Comparison of ENCODE assay signal across 8 mouse cellular contexts in the genomic region with DNA sequence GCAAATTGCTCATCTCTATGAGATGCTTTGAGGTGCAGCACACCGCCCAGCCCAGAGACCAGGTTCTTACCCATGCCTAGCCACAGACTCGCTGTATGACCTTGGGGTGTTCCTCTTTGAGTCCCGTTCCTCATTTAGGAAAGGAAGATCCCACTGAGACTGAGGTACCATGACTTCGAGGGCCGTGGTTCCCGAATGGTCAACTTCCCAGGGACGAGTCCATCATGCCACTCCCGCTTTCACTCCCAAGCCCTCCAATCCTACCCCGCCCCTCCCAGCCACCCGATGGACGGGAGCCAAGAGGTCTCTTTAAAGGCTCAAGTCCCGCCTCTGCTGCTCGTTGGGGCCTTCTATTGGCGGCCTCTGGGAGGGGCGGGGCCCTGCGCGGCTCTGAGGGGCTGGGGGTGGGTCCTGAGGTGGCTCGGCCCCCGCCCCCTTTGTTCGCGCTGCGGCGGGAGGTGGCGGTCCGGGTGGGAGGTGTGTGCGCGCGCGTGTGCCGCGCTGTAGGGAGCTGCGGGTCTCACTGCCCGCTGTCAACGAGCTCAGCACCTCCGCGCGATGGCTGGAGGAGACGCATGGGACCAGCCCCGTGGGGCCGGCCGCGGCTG. TPM values are rescaled to one million over a fixed set of nuclear protein-coding genes. Genes with fewer than 3 reads are reported as not detected.
DNase-seq lines count a peak whose midpoint lies in the region; ATAC-seq and TF ChIP-seq lines count a peak whose summit lies in the region.

A gene (plus strand): TSS at position 439 of the 608 bp plus-strand sequence.

- peaks cover 57% of the 10 kb centered on the region for H3K4me1 ChIP-seq in erythroblast, embryonic 14.5 days (ENCODE audit: control insufficient read depth)
- peaks cover 85% of the 10 kb centered on the region for H3K4me1 ChIP-seq in embryonic facial prominence, embryonic 13.5 days
- H3K4me1 ChIP-seq in heart, embryonic 11.5 days (ENCODE audit: control insufficient read depth, insufficient read depth, low read length): peaks cover 82% of the 10 kb centered on the region
- H3K4me1 ChIP-seq in kidney, embryonic 15.5 days: peaks cover 91% of the 10 kb centered on the region
- H3K4me1 ChIP-seq in limb, embryonic 15.5 days: peaks cover 86% of the 10 kb centered on the region
- H3K4me1 ChIP-seq in midbrain, postnatal 0 days (ENCODE audit: insufficient read depth, low read length): peaks cover 27% of the 10 kb centered on the region

- peak; percentile 97 for DNase-seq in midbrain, postnatal 0 days (ENCODE audit: low spot score)
- DNase-seq in spleen, postnatal 14 days (ENCODE audit: low spot score in 2 of 2): peak; percentile 74 to 79

- H3K36me3 ChIP-seq in erythroblast, embryonic 14.5 days (ENCODE audit: control insufficient read depth): no peaks in the 10 kb centered on the region
- H3K36me3 ChIP-seq in embryonic facial prominence, embryonic 13.5 days: no peaks in the 10 kb centered on the region
- H3K36me3 ChIP-seq in heart, embryonic 11.5 days (ENCODE audit: control insufficient read depth, insufficient read depth, low read length): no peaks in the 10 kb centered on the region
- no peaks in the 10 kb centered on the region for H3K36me3 ChIP-seq in kidney, embryonic 15.5 days
- H3K36me3 ChIP-seq in limb, embryonic 15.5 days: no peaks in the 10 kb centered on the region
- no peaks in the 10 kb centered on the region for H3K36me3 ChIP-seq in midbrain, postnatal 0 days (ENCODE audit: insufficient read depth, low read length)

- peak within 1 kb of the TSS; percentile 88 for H3K9ac ChIP-seq in embryonic facial prominence, embryonic 13.5 days
- H3K9ac ChIP-seq in heart, embryonic 11.5 days (ENCODE audit: low read depth, low read length): peak within 1 kb of the TSS; percentile 80
- peak within 1 kb of the TSS; percentile 71 for H3K9ac ChIP-seq in kidney, embryonic 15.5 days
- H3K9ac ChIP-seq in limb, embryonic 15.5 days: peak within 1 kb of the TSS; percentile 65
- H3K9ac ChIP-seq in midbrain, postnatal 0 days (replicated peaks; ENCODE audit: low read length, poor library complexity, severe bottlenecking): peak within 1 kb of the TSS; percentile 93

- peak within 1 kb of the TSS; percentile 55 for H3K27ac ChIP-seq in embryonic facial prominence, embryonic 13.5 days
- 0 out of 2 replicates have a peak within 1 kb of the TSS, but pooled peaks have one; percentile 15 for H3K27ac ChIP-seq in heart, embryonic 11.5 days (ENCODE audit: low read depth, low read length)
- H3K27ac ChIP-seq in kidney, embryonic 15.5 days: no peak within 1 kb of the TSS
- H3K27ac ChIP-seq in limb, embryonic 15.5 days: peak within 1 kb of the TSS; percentile 23; the same call in 1 of the 2 replicates
- peak within 1 kb of the TSS; percentile 92 for H3K27ac ChIP-seq in midbrain, postnatal 0 days (ENCODE audit: low read depth, low read length)

- H3K27me3 ChIP-seq in erythroblast, embryonic 14.5 days (ENCODE audit: control insufficient read depth): peaks cover 33% of the 10 kb centered on the region
- H3K27me3 ChIP-seq in embryonic facial prominence, embryonic 13.5 days: no peaks in the 10 kb centered on the region
- no peaks in the 10 kb centered on the region for H3K27me3 ChIP-seq in heart, embryonic 11.5 days (ENCODE audit: control insufficient read depth, insufficient read depth, low read length)
- peaks cover 12% of the 10 kb centered on the region for H3K27me3 ChIP-seq in kidney, embryonic 15.5 days
- no peaks in the 10 kb centered on the region for H3K27me3 ChIP-seq in limb, embryonic 15.5 days
- no peaks in the 10 kb centered on the region for H3K27me3 ChIP-seq in midbrain, postnatal 0 days (ENCODE audit: insufficient read depth, low read length)

- no peaks in the 10 kb centered on the region for H3K9me3 ChIP-seq in erythroblast, embryonic 14.5 days (ENCODE audit: control insufficient read depth, low read length)
- H3K9me3 ChIP-seq in embryonic facial prominence, embryonic 13.5 days: no peaks in the 10 kb centered on the region
- no peaks in the 10 kb centered on the region for H3K9me3 ChIP-seq in heart, embryonic 11.5 days (replicated peaks; ENCODE audit: control insufficient read depth, low read length)
- no peaks in the 10 kb centered on the region for H3K9me3 ChIP-seq in kidney, embryonic 15.5 days (replicated peaks)
- no peaks in the 10 kb centered on the region for H3K9me3 ChIP-seq in limb, embryonic 15.5 days
- no peaks in the 10 kb centered on the region for H3K9me3 ChIP-seq in midbrain, postnatal 0 days (ENCODE audit: low read length)

- ATAC-seq in erythroblast, adult 5-6 weeks (replicated peaks; ENCODE audit: low FRiP score, poor library complexity, severe bottlenecking): no peak
- peak; percentile 90 for ATAC-seq in embryonic facial prominence, embryonic 13.5 days (ENCODE audit: insufficient number of reproducible peaks, insufficient read depth, low FRiP score, low TSS enrichment, low read depth)
- ATAC-seq in heart, embryonic 11.5 days (replicated peaks; ENCODE audit: insufficient number of reproducible peaks, low FRiP score, low TSS enrichment): peak; percentile 89
- peak; percentile 91 for ATAC-seq in kidney, embryonic 15.5 days (replicated peaks; ENCODE audit: low FRiP score)
- peak; percentile 89 for ATAC-seq in limb, embryonic 15.5 days (ENCODE audit: insufficient number of reproducible peaks, low FRiP score, low TSS enrichment, low read depth)
- peak; percentile 92 for ATAC-seq in midbrain, postnatal 0 days (ENCODE audit: low FRiP score)

- WGBS in embryonic facial prominence, embryonic 13.5 days: under 1% methylated on average over 42 of the region's 42 CpGs
- WGBS in heart, embryonic 11.5 days (ENCODE audit: insufficient replicate concordance): 2% methylated on average over 39 of the region's 42 CpGs
- 2% methylated on average over 42 of the region's 42 CpGs for WGBS in kidney, embryonic 15.5 days
- 1% methylated on average over 42 of the region's 42 CpGs for WGBS in limb, embryonic 15.5 days
- 2% methylated on average over 41 of the region's 42 CpGs for WGBS in midbrain, postnatal 0 days

- peak within 1 kb of the TSS; percentile 71 for H3K4me3 ChIP-seq in erythroblast, embryonic 14.5 days (replicated peaks)
- H3K4me3 ChIP-seq in embryonic facial prominence, embryonic 13.5 days: peak within 1 kb of the TSS; percentile 89
- H3K4me3 ChIP-seq in heart, embryonic 11.5 days (ENCODE audit: low read depth, low read length): peak within 1 kb of the TSS; percentile 83
- H3K4me3 ChIP-seq in kidney, embryonic 15.5 days (replicated peaks): peak within 1 kb of the TSS; percentile 73
- peak within 1 kb of the TSS; percentile 75 for H3K4me3 ChIP-seq in limb, embryonic 15.5 days
- H3K4me3 ChIP-seq in midbrain, postnatal 0 days (ENCODE audit: low read depth, low read length): peak within 1 kb of the TSS; percentile 77

- no peak for TF ChIP-seq CTCF in midbrain, postnatal 0 days (IDR thresholded peaks at IDR 0.05)

- H3K4me2 ChIP-seq in embryonic facial prominence, embryonic 13.5 days: peak within 1 kb of the TSS; percentile 93
- peak within 1 kb of the TSS; percentile 99 for H3K4me2 ChIP-seq in heart, embryonic 11.5 days
- peak within 1 kb of the TSS; percentile 99 for H3K4me2 ChIP-seq in kidney, embryonic 15.5 days
- peak within 1 kb of the TSS; percentile 99 for H3K4me2 ChIP-seq in limb, embryonic 15.5 days
- peak within 1 kb of the TSS; percentile 71 for H3K4me2 ChIP-seq in midbrain, postnatal 0 days (ENCODE audit: low read depth, low read length, poor library complexity, severe bottlenecking)

RNA-seq across cellular contexts. Expression of the gene that starts here (rescaled TPM):
- polyA plus RNA-seq in erythroblast, embryonic 14.5 days (2012): 0.03 and 0.15 TPM in 2 replicates
- 7.7 and 12.9 TPM in 2 replicates for total RNA-seq in erythroblast, adult 5-6 weeks (2015; ENCODE audit: low replicate concordance)
- total RNA-seq in erythroblast, adult 5-6 weeks (2017; ENCODE audit: low replicate concordance): 5.4 and 8.5 TPM in 2 replicates
- polyA plus RNA-seq in embryonic facial prominence, embryonic 13.5 days (2015; fragmentation: Nextera tagmentation; extraction: Ambion mirVana): 4.7 TPM in 2 replicates
- polyA plus RNA-seq in heart, embryonic 11.5 days (2014; fragmentation: Nextera tagmentation; extraction: Ambion mirVana): 3.9 TPM in 2 replicates
- polyA plus RNA-seq in kidney, embryonic 15.5 days (2015; fragmentation: Nextera tagmentation; extraction: Ambion mirVana): 2.0 and 2.5 TPM in 2 replicates
- polyA plus RNA-seq in limb, embryonic 15.5 days (2015; fragmentation: Nextera tagmentation; extraction: Ambion mirVana): 2.1 and 2.6 TPM in 2 replicates
- total RNA-seq in midbrain, postnatal 0 days (2014; rRNA removed): 156 and 160 TPM in 2 replicates
- 28.1 and 32.1 TPM in 2 replicates for polyA plus RNA-seq in midbrain, postnatal 0 days (2015; fragmentation: Nextera tagmentation; extraction: Ambion mirVana)

Comparison
In these comparisons a context has a peak if more than half of its experiments do, and no peak if none do; other contexts are left out.
1. RNA of the gene that starts here (total RNA-seq): 156 to 160 TPM in midbrain, postnatal 0 days; 5.4 to 12.9 TPM in erythroblast, adult 5-6 weeks; every median in the first group is over 10 times any median in the second.
2. Peak in every context shown above with its lines, with median percentiles within 50 percentile points of each other: H3K4me3 ChIP-seq, H3K4me2 ChIP-seq and H3K9ac ChIP-seq.